Mouse (Mus musculus): ENCODE results near the gene Il27. TPM values are rescaled to one million over a fixed set of nuclear protein-coding genes. Genes with fewer than 3 reads are reported as not detected.
"Not testable (repeated sequence)": the region's sequence is repeated elsewhere in the genome, so short reads cannot be mapped to it uniquely, and the experiment has no call there.

The Il27 gene
- not detected in 2 replicates for polyA plus RNA-seq (2014; fragmentation: Nextera tagmentation; extraction: Ambion mirVana)

DNA sequence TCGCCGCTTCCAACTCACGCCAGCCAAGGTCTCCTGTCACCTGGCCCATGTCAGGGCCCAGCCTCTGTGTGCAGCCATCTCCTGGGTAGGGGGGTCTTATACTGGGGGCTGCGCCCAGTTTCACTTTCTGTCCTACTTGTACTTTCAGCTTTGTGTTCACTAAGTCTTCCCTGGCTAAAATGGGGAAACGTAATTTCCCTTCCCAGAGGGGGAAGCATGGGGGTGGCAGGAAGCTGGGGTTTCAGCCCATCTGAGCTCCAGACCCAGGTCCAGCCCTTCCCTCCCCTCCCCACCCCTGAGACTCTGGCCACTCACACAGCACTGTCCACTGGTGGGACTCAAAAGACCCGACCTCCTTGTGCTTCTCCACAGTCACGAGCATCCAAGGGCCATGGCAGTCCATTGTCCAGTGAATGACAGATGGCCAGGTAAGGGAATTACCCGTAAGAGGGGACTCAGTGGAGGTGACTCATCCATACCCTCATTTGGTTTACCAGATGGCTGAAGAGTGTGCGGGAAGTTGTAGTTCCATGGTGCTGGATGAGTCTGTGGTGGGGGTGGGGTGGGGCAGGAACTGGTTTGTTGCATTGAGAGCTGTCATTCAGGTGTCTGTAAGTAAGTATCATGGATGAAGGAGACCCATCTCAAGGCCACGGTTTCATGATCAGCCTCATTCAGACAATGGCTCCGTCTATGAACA lies at the start of gene Il27:
Gene Il27, minus strand, starts transcription at position 80 of the 700 bp plus-strand sequence.
- Histone ChIP-seq H3K27me3 (replicated peaks; ENCODE audit: control insufficient read depth, insufficient read depth, low read length) (no peaks in the 10 kb centered on the region), H3K9ac (ENCODE audit: low read depth, low read length) (no peak within 1 kb of the TSS), H3K4me2 (no peak within 1 kb of the TSS), H3K9me3 (ENCODE audit: control insufficient read depth, low read length) (no peaks in the 10 kb centered on the region), H3K4me3 (ENCODE audit: low read depth, low read length) (no peak within 1 kb of the TSS), H3K4me1 (replicated peaks; ENCODE audit: control insufficient read depth, insufficient read depth, low read length) (no peaks in the 10 kb centered on the region), H3K36me3 (ENCODE audit: control insufficient read depth, insufficient read depth, low read length) (no peaks in the 10 kb centered on the region), H3K27ac (ENCODE audit: low read depth, low read length) (no peak within 1 kb of the TSS)
- no peak for DNase-seq (ENCODE audit: low spot score)
- no peak for ATAC-seq (replicated peaks; ENCODE audit: low FRiP score)
- WGBS, result 72% methylated on average over 11 of the region's 11 CpGs

DNA sequence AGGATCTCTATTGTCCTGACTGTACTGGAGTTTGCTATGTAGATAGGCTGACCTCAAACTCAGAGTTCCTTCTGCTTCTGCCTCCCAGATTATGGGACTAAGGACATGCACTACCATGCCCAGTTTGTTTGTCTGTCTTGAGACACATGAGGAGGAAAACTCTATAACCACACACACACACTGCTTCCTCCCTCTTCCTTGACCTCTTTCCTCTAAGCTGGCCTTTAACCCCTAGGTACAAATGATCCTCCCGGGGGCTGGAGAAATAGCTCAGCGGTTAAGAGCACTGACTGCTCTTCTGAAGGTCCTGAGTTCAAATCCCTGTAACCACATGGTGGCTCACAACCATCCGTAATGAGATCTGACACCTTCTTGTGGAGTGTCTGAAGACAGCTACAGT lies 49.6 kb upstream of the Il27 start:
- Histone ChIP-seq H3K4me1 (replicated peaks; ENCODE audit: control insufficient read depth, insufficient read depth, low read length) (peaks cover 2% of the 10 kb centered on the region), H3K4me2 (no peak overlapping the region), H3K36me3 (ENCODE audit: control insufficient read depth, insufficient read depth, low read length) (no peaks in the 10 kb centered on the region), H3K27ac (ENCODE audit: low read depth, low read length) (no peak overlapping the region), H3K4me3 (ENCODE audit: low read depth, low read length) (no peak overlapping the region), H3K9me3 (ENCODE audit: control insufficient read depth, low read length) (no peaks in the 10 kb centered on the region), H3K9ac (ENCODE audit: low read depth, low read length) (no peak overlapping the region; the same call in 1 of the 2 replicates), H3K27me3 (replicated peaks; ENCODE audit: control insufficient read depth, insufficient read depth, low read length) (no peaks in the 10 kb centered on the region)
- WGBS, result 65% methylated on average over 3 of the region's 3 CpGs
- ATAC-seq (replicated peaks; ENCODE audit: low FRiP score), result no peak
- DNase-seq (ENCODE audit: low spot score), result no peak

DNA sequence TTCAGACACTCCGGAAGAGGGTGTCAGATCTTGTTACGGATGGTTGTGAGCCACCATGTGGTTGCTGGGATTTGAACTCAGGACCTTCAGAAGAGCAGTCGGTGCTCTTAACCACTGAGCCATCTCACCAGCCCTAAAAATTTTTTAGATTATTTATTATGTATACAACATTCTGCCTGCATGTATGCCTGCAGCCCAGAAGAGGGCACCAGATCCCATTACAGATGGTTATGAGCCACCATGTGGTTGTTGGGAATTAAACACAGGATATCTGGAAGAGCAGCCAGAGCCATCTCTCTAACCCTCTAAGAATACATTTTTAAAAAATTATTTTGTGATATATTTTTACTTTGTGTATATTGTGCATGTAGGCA lies 48.5 kb upstream of the Il27 start:
- not testable (repeated sequence) for H3K27me3 ChIP-seq (replicated peaks; ENCODE audit: control insufficient read depth, insufficient read depth, low read length); H3K27ac ChIP-seq (ENCODE audit: low read depth, low read length); H3K4me1 ChIP-seq (replicated peaks; ENCODE audit: control insufficient read depth, insufficient read depth, low read length); H3K9ac ChIP-seq (ENCODE audit: low read depth, low read length); H3K4me3 ChIP-seq (ENCODE audit: low read depth, low read length); H3K9me3 ChIP-seq (ENCODE audit: control insufficient read depth, low read length); DNase-seq (ENCODE audit: low spot score); H3K36me3 ChIP-seq (ENCODE audit: control insufficient read depth, insufficient read depth, low read length); H3K4me2 ChIP-seq
- WGBS, result 75% methylated on average over 3 of the region's 3 CpGs
- peak; percentile 23; the same call in 1 of the 2 replicates for ATAC-seq (replicated peaks; ENCODE audit: low FRiP score)

DNA sequence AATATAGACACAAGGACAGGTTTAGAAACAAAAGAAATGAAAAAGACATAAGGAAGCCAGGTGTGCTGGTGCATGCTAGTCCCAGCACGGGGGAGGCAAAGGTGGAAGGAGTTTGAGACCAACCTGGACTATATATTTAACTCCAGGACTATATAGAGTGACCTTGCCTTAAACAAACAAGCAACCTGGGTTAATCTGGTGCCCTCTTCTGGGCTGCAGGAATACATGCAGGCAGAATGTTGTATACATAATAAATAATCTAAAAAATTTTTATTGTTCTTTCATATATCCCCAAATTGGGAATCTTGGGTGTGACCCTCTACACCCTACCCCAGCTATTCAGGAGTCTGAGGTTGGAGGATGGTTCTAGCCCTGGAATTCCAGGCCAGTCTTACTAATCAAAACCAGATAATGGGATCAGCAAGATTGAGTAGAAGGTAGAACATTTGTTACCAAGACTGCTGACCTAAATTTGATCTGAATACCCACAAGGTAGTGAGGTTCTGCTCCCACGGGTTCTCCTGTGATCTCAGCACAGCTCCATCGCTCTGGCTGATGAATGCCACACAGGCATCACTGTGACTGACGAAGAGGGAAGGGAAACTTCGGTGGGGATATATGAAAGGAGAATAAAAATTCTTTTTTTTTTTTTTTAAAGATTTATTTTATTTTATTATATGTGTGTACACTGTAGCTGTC lies 48.0 kb upstream of the Il27 start:
- no peak overlapping the region for H3K9ac ChIP-seq (ENCODE audit: low read depth, low read length)
- ATAC-seq (replicated peaks; ENCODE audit: low FRiP score) (peak; percentile 41; the same call in 1 of the 2 replicates), DNase-seq (ENCODE audit: low spot score) (no peak)
- no peak overlapping the region for H3K4me2 ChIP-seq
- no peak overlapping the region for H3K27ac ChIP-seq (ENCODE audit: low read depth, low read length)
- H3K4me1 ChIP-seq (replicated peaks; ENCODE audit: control insufficient read depth, insufficient read depth, low read length), result peaks cover 2% of the 10 kb centered on the region; the same call in 1 of the 2 replicates
- 60% methylated on average over 5 of the region's 5 CpGs for WGBS
- H3K4me3 ChIP-seq (ENCODE audit: low read depth, low read length), result no peak overlapping the region
- no peaks in the 10 kb centered on the region for H3K9me3 ChIP-seq (ENCODE audit: control insufficient read depth, low read length)
- no peaks in the 10 kb centered on the region for H3K27me3 ChIP-seq (replicated peaks; ENCODE audit: control insufficient read depth, insufficient read depth, low read length)
- no peaks in the 10 kb centered on the region for H3K36me3 ChIP-seq (ENCODE audit: control insufficient read depth, insufficient read depth, low read length)

DNA sequence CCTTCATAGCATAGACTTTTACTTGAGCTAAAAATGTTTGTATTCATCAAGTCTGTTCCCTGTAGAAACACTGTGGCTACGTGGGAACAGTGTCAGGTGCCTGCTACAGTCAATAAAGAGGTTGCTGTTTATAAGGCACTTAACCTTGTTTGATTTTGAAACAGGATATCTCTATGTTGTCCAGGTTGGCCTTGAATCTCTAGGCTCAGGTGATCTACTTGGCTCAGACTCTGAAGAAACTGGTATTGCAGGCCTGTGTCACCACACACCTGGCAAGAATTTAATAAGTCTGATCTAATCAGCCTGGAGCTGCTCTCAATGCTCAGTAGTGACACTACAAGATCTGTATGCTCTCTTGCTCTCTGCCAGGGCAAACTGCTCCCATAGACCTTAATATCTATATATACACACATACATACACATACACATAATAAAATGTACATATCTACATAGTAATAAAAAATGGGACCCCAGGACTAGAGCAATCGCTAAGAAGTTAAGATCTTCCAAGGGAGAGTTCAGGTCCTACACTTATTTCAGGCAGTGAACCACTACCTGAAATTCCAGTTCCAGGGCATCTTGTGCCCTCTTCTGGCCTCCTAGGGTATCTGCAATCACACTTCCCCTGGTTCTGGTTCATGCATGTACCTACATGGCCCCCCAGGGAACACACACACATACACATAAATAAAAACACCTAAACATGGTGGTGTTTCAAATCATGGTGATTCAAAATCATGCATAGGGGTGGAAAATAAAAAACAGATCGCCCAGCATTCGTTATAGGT lies 42.2 kb upstream of the Il27 start:
- H3K4me1 ChIP-seq (replicated peaks; ENCODE audit: control insufficient read depth, insufficient read depth, low read length), result peaks cover 5% of the 10 kb centered on the region; the same call in 1 of the 2 replicates
- no peak overlapping the region for H3K9ac ChIP-seq (ENCODE audit: low read depth, low read length)
- H3K27me3 ChIP-seq (replicated peaks; ENCODE audit: control insufficient read depth, insufficient read depth, low read length), result no peaks in the 10 kb centered on the region
- ATAC-seq (replicated peaks; ENCODE audit: low FRiP score) (no peak), DNase-seq (ENCODE audit: low spot score) (no peak)
- no peaks in the 10 kb centered on the region for H3K36me3 ChIP-seq (ENCODE audit: control insufficient read depth, insufficient read depth, low read length)
- H3K9me3 ChIP-seq (ENCODE audit: control insufficient read depth, low read length), result no peaks in the 10 kb centered on the region
- H3K27ac ChIP-seq (ENCODE audit: low read depth, low read length), result no peak overlapping the region
- H3K4me2 ChIP-seq, result no peak overlapping the region
- no peak overlapping the region for H3K4me3 ChIP-seq (ENCODE audit: low read depth, low read length)
- 13% methylated on average over 4 of the region's 4 CpGs for WGBS

DNA sequence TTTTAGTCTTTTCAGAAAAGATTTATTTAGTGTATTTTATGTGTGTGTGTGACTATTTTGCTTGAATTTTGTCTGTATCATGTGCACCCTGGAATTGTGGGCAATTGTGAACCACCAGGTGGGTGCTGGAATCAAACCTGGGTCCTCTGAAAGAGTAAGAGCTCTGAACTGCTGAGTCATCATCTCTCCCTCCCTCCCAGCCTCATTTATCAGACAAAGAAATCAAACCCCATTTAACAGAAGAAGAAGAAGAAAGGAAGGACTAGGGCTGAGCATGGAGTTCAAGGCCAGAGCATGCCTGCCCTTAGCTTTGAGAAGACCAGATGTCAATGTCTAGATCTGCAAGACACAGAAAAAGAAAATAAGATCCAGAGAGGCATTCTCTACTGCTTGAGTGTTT lies 40.6 kb upstream of the Il27 start:
- ATAC-seq (replicated peaks; ENCODE audit: low FRiP score) (no peak), DNase-seq (ENCODE audit: low spot score) (no peak)
- Histone ChIP-seq H3K4me2 (no peak overlapping the region), H3K4me3 (ENCODE audit: low read depth, low read length) (no peak overlapping the region), H3K27ac (ENCODE audit: low read depth, low read length) (no peak overlapping the region), H3K9ac (ENCODE audit: low read depth, low read length) (no peak overlapping the region), H3K27me3 (replicated peaks; ENCODE audit: control insufficient read depth, insufficient read depth, low read length) (no peaks in the 10 kb centered on the region), H3K36me3 (ENCODE audit: control insufficient read depth, insufficient read depth, low read length) (no peaks in the 10 kb centered on the region), H3K9me3 (ENCODE audit: control insufficient read depth, low read length) (no peaks in the 10 kb centered on the region), H3K4me1 (replicated peaks; ENCODE audit: control insufficient read depth, insufficient read depth, low read length) (peaks cover 6% of the 10 kb centered on the region; the same call in 1 of the 2 replicates)

DNA sequence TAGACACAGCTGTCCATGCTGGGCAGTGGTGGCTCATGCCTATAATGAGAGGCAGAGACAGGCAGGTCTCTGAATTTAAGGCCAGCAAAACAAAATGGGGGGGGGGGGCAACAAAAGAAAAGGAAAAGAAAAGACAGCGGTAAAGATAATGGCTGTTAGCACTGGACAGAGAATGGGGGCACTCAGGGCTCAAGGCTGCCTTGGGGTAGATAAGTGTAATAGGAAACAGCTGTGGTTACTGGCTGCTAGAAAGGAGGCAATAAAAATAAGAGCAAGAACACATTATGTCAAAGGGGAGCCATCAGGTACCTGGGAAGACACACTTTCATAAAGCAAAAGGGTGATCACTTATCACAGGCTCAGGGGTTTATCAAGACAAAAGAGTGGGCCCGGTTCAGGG lies 37.7 kb upstream of the Il27 start:
- ATAC-seq (replicated peaks; ENCODE audit: low FRiP score) (peak; percentile 61), DNase-seq (ENCODE audit: low spot score) (no peak)
- H3K4me3 ChIP-seq (ENCODE audit: low read depth, low read length), result no peak overlapping the region
- no peaks in the 10 kb centered on the region for H3K9me3 ChIP-seq (ENCODE audit: control insufficient read depth, low read length)
- H3K27ac ChIP-seq (ENCODE audit: low read depth, low read length), result no peak overlapping the region; the same call in 1 of the 2 replicates
- no peak overlapping the region for H3K9ac ChIP-seq (ENCODE audit: low read depth, low read length)
- 44% methylated on average over 2 of the region's 2 CpGs for WGBS
- H3K27me3 ChIP-seq (replicated peaks; ENCODE audit: control insufficient read depth, insufficient read depth, low read length), result no peaks in the 10 kb centered on the region
- H3K4me2 ChIP-seq, result no peak overlapping the region
- peaks cover 6% of the 10 kb centered on the region; the same call in 1 of the 2 replicates for H3K4me1 ChIP-seq (replicated peaks; ENCODE audit: control insufficient read depth, insufficient read depth, low read length)
- H3K36me3 ChIP-seq (ENCODE audit: control insufficient read depth, insufficient read depth, low read length), result no peaks in the 10 kb centered on the region

DNA sequence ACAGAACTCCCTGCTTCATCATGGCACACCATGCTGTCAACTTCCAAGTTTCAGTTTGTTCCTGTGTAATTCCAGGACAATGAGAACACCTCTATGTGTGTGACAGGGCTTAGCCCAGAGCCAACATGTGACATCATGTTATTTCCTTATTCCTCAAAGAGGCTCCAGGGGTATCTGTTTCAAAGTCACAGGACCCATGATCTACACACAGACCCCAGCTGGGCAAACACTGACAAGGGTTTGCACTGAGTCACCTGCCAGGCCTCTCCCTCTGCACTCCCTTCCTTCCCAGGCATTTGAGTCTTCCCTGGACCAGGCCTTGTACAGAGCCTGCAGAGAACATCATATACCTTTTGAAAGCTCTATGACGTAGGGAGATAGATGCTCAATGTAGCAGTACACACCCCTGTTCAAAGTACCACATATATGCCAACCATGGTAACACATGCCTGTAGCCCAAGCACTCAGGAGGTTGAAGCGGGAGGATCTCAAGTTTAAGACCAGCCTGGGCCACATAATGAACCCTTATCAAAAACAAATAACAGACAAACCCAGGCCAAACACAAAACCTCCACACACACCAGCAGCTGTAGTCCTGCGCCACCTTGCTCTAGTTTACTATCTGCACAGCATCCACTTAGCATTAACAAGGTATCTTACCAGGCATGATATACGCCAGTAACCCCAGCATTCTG lies 36.2 kb upstream of the Il27 start, which contains the start of gene Nupr1:
Gene Nupr1, minus strand, starts transcription at position 38 of the 695 bp plus-strand sequence.
- Histone ChIP-seq H3K4me3 (ENCODE audit: low read depth, low read length) (no peak within 1 kb of the TSS), H3K4me2 (no peak within 1 kb of the TSS), H3K9ac (ENCODE audit: low read depth, low read length) (no peak within 1 kb of the TSS), H3K36me3 (ENCODE audit: control insufficient read depth, insufficient read depth, low read length) (no peaks in the 10 kb centered on the region), H3K9me3 (ENCODE audit: control insufficient read depth, low read length) (no peaks in the 10 kb centered on the region), H3K27ac (ENCODE audit: low read depth, low read length) (no peak within 1 kb of the TSS), H3K4me1 (replicated peaks; ENCODE audit: control insufficient read depth, insufficient read depth, low read length) (peaks cover 8% of the 10 kb centered on the region; the same call in 1 of the 2 replicates), H3K27me3 (replicated peaks; ENCODE audit: control insufficient read depth, insufficient read depth, low read length) (no peaks in the 10 kb centered on the region)
- ATAC-seq (replicated peaks; ENCODE audit: low FRiP score) (no peak), DNase-seq (ENCODE audit: low spot score) (no peak)
- 90% methylated on average over 4 of the region's 4 CpGs for WGBS

Measured in liver, embryonic 11.5 days (tissue).